Mouse (Mus musculus): ENCODE data around the gene Ing2. TPM values are rescaled to one million over a fixed set of nuclear protein-coding genes. Genes with fewer than 3 reads are reported as not detected.

Ing2 gene
- total and polyA plus RNA-seq, 3 experiments = 7.2 to 22.0 (median 16.8) TPM

GRCm38 (mm10) chr8:47691831-47692230 is 16.5 kb upstream of the Ing2 start:
- dilution Hi-C loops (cut with MboI; ENCODE audit: extremely low pct_ligation_motif_present, extremely low pct_unique_long_range_greater_than_20kb, low sequenced_read_pairs) = no loop called here

GRCm38 (mm10) chr8:47691303-47691702 is 15.9 kb upstream of the Ing2 start:
- in situ Hi-C loops (cut with MboI; ENCODE audit: low pct_ligation_motif_present, low pct_unique_long_range_greater_than_20kb, low sequenced_read_pairs) (loop anchor here (25.0 kb wide), 1 partner anchor 304 kb away; no protein-coding TSS in a partner anchor), dilution Hi-C loops (cut with MboI; ENCODE audit: extremely low pct_ligation_motif_present, extremely low pct_unique_long_range_greater_than_20kb, low sequenced_read_pairs) (no loop called here)
- H3K27ac ChIP-seq (ENCODE audit: insufficient read depth, low read depth) = no peak overlapping the region

More at GRCm38 (mm10) chr8:47691831-47692230, 16.5 kb upstream of the Ing2 start:
- Histone ChIP-seq H3K79me2 (replicated peaks; ENCODE audit: control insufficient read depth, extremely low read depth, insufficient read depth, poor library complexity, severe bottlenecking) (no peaks in the 10 kb centered on the region), H3K4me2 (ENCODE audit: insufficient read depth, low read depth, poor library complexity, severe bottlenecking) (no peak overlapping the region), H3K27me3 (replicated peaks) (peaks cover 4% of the 10 kb centered on the region), H3K9me3 (replicated peaks; ENCODE audit: low read length) (peaks cover 8% of the 10 kb centered on the region), H3K9ac (ENCODE audit: insufficient read depth, low read depth) (no peak overlapping the region), H3K4me1 (ENCODE audit: control insufficient read depth in 1 of 2, insufficient read depth in 2 of 2) (peaks cover 2 to 10% of the 10 kb centered on the region in 2 experiments; a peak in 3 of 4 replicates), H3K4me3 (replicated peaks in 1 of 3; ENCODE audit: low read depth in 2 of 3, low read length in 2 of 3, poor library complexity in 1 of 3) (no peak overlapping the region), H3K27ac (ENCODE audit: insufficient read depth, low read depth) (no peak overlapping the region), H3K36me3 (replicated peaks in 1 of 2; ENCODE audit: control insufficient read depth in 1 of 2, insufficient read depth in 1 of 2, low read length in 1 of 2) (no peaks in the 10 kb centered on the region)
- no peak for DNase-seq (ENCODE audit: extremely low read depth)
- in situ Hi-C loops (cut with MboI; ENCODE audit: low pct_ligation_motif_present, low pct_unique_long_range_greater_than_20kb, low sequenced_read_pairs) = loop anchor here (25.0 kb wide), 1 partner anchor 305 kb away; no protein-coding TSS in a partner anchor
- TF ChIP-seq ZKSCAN1 (IDR thresholded peaks at IDR 0.05; ENCODE audit: borderline replicate concordance, low read depth, low read length) (no peak), MEF2A (IDR thresholded peaks at IDR 0.05; ENCODE audit: borderline replicate concordance, low read depth, low read length) (no peak), IRF4 (IDR thresholded peaks at IDR 0.05; ENCODE audit: low read depth, low read length) (no peak), MAFK (IDR thresholded peaks at IDR 0.05; ENCODE audit: insufficient replicate concordance, low read length) (no peak), RAD21 (IDR thresholded peaks at IDR 0.05; ENCODE audit: low read depth, low read length) (no peak), POLR2AphosphoS2 (IDR thresholded peaks at IDR 0.05; ENCODE audit: low read depth, low read length) (no peak), ZNF384 (IDR thresholded peaks at IDR 0.05; ENCODE audit: low read depth, low read length) (no peak), JUND (conservative IDR thresholded peaks at IDR 0.05; ENCODE audit: low read depth, low read length) (no peak), NELFE (IDR thresholded peaks at IDR 0.05; ENCODE audit: low read depth, low read length) (no peak), CHD2 (IDR thresholded peaks at IDR 0.05; ENCODE audit: low read length) (no peak), USF2 (conservative IDR thresholded peaks at IDR 0.05; ENCODE audit: low read depth, low read length) (no peak), TBP (conservative IDR thresholded peaks at IDR 0.05; ENCODE audit: low read depth, low read length) (no peak), NRF1 (IDR thresholded peaks at IDR 0.05; ENCODE audit: low read depth, low read length) (no peak)

More at GRCm38 (mm10) chr8:47691303-47691702, 15.9 kb upstream of the Ing2 start:
- H3K27me3 ChIP-seq (replicated peaks) = peaks cover 5% of the 10 kb centered on the region
- no peaks in the 10 kb centered on the region for H3K79me2 ChIP-seq (replicated peaks; ENCODE audit: control insufficient read depth, extremely low read depth, insufficient read depth, poor library complexity, severe bottlenecking)
- no peak overlapping the region for H3K9ac ChIP-seq (ENCODE audit: insufficient read depth, low read depth)
- H3K4me2 ChIP-seq (ENCODE audit: insufficient read depth, low read depth, poor library complexity, severe bottlenecking) = peak overlapping the region; percentile 85
- TF ChIP-seq IRF4 (IDR thresholded peaks at IDR 0.05; ENCODE audit: low read depth, low read length) (no peak), ELF1 (IDR thresholded peaks at IDR 0.05; ENCODE audit: low read depth, low read length) (no peak), ZC3H11A (IDR thresholded peaks at IDR 0.05; ENCODE audit: low read depth, low read length) (no peak), UBTF (IDR thresholded peaks at IDR 0.05; ENCODE audit: low read depth, low read length) (no peak), PAX5 (IDR thresholded peaks at IDR 0.05; ENCODE audit: low read length) (no peak), CHD1 (IDR thresholded peaks at IDR 0.05; ENCODE audit: low read depth, low read length) (no peak), JUN (IDR thresholded peaks at IDR 0.05; ENCODE audit: insufficient read depth, low read depth, low read length) (no peak), MAZ (IDR thresholded peaks at IDR 0.05; ENCODE audit: low read depth, low read length) (no peak), NRF1 (IDR thresholded peaks at IDR 0.05; ENCODE audit: low read depth, low read length) (no peak), ZNF384 (IDR thresholded peaks at IDR 0.05; ENCODE audit: low read depth, low read length) (no peak), USF1 (IDR thresholded peaks at IDR 0.05; ENCODE audit: low read depth, low read length) (no peak), JUND (conservative IDR thresholded peaks at IDR 0.05; ENCODE audit: low read depth, low read length) (no peak), CTCF (conservative IDR thresholded peaks at IDR 0.05 in 1 of 2, IDR thresholded peaks at IDR 0.05 in 1 of 2; ENCODE audit: low read depth in 2 of 2, low read length in 2 of 2) (no peak), ZKSCAN1 (IDR thresholded peaks at IDR 0.05; ENCODE audit: borderline replicate concordance, low read depth, low read length) (no peak), MXI1 (IDR thresholded peaks at IDR 0.05; ENCODE audit: low read depth, low read length) (no peak), EP300 (IDR thresholded peaks at IDR 0.05; ENCODE audit: low read length) (no peak), ETS1 (conservative IDR thresholded peaks at IDR 0.05; ENCODE audit: low read depth, low read length) (no peak), ZMIZ1 (IDR thresholded peaks at IDR 0.05; ENCODE audit: low read depth, low read length) (no peak)
- peaks cover 2 to 10% of the 10 kb centered on the region in 2 experiments; a peak in 3 of 4 replicates for H3K4me1 ChIP-seq (ENCODE audit: control insufficient read depth in 1 of 2, insufficient read depth in 2 of 2)
- H3K36me3 ChIP-seq (replicated peaks in 1 of 2; ENCODE audit: control insufficient read depth in 1 of 2, insufficient read depth in 1 of 2, low read length in 1 of 2) = no peaks in the 10 kb centered on the region
- H3K4me3 ChIP-seq (replicated peaks in 1 of 3; ENCODE audit: low read depth in 2 of 3, low read length in 2 of 3, poor library complexity in 1 of 3) = no peak overlapping the region
- no peak for DNase-seq (ENCODE audit: extremely low read depth)
- H3K9me3 ChIP-seq (replicated peaks; ENCODE audit: low read length) = peaks cover 8% of the 10 kb centered on the region

All from CH12.LX (cell line).